Mouse (Mus musculus) C2C12 (cell line): ENCODE measurements at regions not wholly inside any gene's neighbourhood (a gene's known extent, or its start where the extent isn't known, plus 50 kb on each side); places are given as distances from the start of the nearest gene placed in this dataset.

Source experiments
- CTCF ChIP-seq: IDR thresholded peaks from one replicate; pipeline ENCODE4 v1.5.1; 2011; ENCODE audit not compliant: control insufficient read depth, insufficient read depth, insufficient read length
- MYOD1 ChIP-seq: IDR thresholded peaks from one replicate; pipeline ENCODE4 v1.6.1; 2011; ENCODE audit warnings: low read depth; ENCODE audit not compliant: control insufficient read depth, insufficient read length

GRCm38 (mm10) chr9:122610918-122611317, 136.2 kb upstream of the Topaz1 start:
- no peak for TF ChIP-seq MYOD1
- no peak for TF ChIP-seq CTCF
